Mouse (Mus musculus) lung, adult 10 weeks (tissue): ENCODE measurements around the gene Gm9844. TPM values are rescaled to one million over a fixed set of nuclear protein-coding genes. Genes with fewer than 3 reads are reported as not detected.

Experiments used
- polyA plus RNA-seq: library from polyadenylated mRNA; stranded (reverse); fragments of 350-450 nt; fragmentation: Illumina TruSeq; extraction: RNeasy Lipid Tissue Mini Kit (QIAGEN cat#74804); gene quantifications from one replicate; pipeline ENCODE4 v1.2.3, GENCODE M21; 2014; ENCODE audit warnings: low read depth, low replicate concordance; ENCODE audit not compliant: insufficient read depth

Gene Gm9844
- polyA plus RNA-seq: 10.3 TPM

DNA sequence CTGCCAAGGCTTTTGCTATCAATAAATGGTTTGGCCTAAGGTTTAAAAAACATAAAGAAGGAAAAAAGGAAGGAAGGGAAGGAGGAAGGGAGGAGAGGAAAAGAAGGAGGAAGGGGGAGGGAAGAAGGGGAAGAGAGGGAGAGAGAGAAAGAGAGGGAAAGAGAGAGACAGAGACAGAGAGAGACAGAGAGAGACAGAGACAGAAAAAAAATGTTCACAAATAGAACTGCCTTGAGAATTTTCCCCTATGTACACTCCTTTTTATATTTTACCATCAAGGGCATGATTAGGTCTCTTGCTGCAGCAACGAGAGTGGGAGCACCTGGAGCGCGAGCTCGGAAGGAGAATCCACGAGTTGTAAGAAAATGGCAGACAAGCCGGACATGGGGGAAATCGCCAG lies at the start of gene Gm9844:
Gm9844 (plus strand) TSS at position 301 of the 400 bp plus-strand sequence.

DNA sequence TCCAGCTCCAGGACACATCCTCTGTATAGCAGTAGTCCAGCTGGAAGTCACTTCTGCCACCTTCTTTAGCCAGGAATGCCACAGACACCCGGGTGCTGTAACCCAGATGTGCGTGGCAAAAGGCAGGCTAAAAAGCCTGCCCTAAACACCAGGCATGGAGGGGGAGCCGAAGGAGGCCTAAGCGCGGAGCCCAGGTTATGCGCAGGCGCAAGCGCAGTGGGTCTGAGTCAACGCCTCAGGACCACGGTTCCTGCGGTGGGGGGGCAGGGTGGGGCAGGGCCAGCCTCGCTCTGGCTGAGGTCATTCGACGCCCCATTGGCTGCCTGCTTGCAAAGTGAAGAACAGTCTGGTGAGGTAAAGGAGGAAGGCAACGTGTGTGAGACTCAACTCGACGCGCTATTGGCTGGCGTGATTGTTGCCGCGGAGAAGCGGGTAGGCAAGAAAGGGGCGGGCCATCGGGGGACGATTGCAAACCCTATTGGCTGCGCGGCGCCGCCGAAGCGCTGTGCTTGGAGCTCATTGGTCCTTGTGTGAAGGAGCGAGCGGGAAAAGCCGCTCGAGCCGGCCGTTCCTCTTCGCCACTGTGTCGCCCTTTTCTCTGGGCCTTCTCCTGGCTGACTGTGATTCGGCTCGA lies 7.6 kb downstream of the Gm9844 start, which contains the start of the genes Lypd4 and Dmrtc2:
Lypd4 (minus strand) TSS at position 410 of the 634 bp plus-strand sequence.
Dmrtc2 (plus strand) TSS at position 526 of the 634 bp plus-strand sequence.

DNA sequence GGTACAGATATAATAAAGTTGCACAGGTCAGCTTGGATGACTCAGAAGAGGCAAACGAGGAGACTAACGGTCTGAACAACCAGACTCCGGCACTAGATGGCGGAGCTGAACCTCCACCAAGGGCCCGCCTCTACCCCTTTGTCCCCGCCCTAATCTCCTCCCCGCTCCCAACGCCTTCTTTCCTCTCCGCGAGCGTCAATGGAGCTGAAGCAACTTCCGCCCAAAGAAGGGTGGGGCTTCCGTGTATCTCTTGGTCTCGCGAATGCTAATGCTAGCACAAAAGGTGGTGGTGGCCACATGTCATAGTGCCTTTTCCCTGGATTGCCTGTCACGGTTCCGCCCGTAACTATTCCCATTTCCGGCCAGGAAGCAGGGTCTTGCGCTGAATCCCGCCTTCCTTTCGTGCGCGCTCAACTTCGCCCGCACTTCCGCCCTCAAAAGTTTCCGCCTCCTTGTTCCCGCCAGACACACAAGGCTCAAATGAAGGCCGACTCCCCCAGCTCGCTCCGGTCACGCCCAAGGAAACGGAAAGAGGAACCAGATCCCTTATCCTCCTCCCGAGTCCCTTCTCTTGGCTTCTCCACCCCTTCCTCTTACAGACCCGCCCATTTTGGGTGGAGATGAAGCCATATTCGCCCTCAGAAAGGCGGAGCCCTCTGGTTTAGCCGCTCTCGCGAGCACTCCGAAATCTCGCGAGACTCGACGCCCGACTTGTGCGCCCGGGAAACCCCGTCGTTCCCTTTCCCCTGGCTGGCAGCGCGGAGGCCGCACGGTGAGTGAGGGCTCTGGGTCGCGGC lies 22.1 kb downstream of the Gm9844 start, which contains the start of gene Rps19:
Rps19 (plus strand) TSS at position 476 of the 797 bp plus-strand sequence.

GRCm38 (mm10) chr7:24897224-24897623 lies 35.2 kb downstream of the Gm9844 start, which contains the start of gene Cd79a:
Gene Cd79a, plus strand, starts transcription at chr7:24897381.

DNA sequence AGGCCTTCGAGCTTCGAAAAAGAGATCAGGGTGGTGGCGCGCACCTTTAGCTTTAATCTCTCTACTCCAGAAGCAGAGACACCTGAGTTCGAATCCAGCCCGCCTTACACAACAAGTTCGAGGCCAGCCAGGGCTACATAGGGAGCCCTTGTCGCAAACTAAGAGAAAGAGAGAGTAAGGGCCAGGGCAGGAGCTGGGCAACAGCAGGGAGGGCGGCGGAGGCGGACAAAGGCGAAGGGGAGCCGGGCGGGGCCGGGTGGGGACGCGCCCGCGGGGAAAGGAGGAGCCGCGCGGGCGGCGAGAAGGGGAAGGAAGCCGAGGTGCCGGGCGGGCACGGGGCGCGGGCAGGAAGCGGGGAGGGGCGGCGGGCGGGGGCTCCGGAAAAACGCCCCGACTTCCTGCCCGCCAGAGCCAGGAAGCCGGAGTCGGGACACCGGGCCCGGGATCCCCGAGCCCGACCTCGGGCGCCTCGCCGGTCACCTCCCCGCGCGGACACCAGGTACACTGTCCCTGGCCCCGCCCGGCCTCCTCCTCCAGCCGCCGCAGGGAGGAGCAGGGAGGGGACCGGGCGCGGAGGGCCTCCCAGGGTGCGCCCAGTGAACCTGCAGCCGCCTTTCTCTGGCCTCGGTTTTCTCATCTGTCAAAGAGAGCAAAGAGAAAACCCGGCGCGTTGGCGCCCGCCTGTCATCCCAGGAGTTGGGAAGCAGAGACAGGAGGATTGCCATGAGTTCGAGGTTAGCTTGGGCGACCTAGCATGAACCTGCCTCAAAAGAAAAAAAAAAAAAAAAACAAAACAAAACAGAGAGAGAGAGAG lies 40.8 kb downstream of the Gm9844 start, which contains the start of gene Arhgef1:
Arhgef1 (plus strand) TSS at position 283 of the 814 bp plus-strand sequence.

Other genes starting within 250 kb of the Gm9844 start
- gene Lypd3, start 225.7 kb upstream of the Gm9844 start, polyA plus RNA-seq: not detected
- gene Tex101, start 185.5 kb upstream of the Gm9844 start, polyA plus RNA-seq: not detected
- not detected for gene BC049730, start 153.0 kb upstream of the Gm9844 start, polyA plus RNA-seq
- gene Gm4763, start 135.3 kb upstream of the Gm9844 start, polyA plus RNA-seq: not detected
- 2.9 TPM for gene Cd177, start 101.9 kb upstream of the Gm9844 start, polyA plus RNA-seq
- 0.31 TPM for gene Ceacam10, start 85.0 kb upstream of the Gm9844 start, polyA plus RNA-seq
- not detected for gene Lypd4, start 7.7 kb downstream of the Gm9844 start, polyA plus RNA-seq
- gene Dmrtc2, start 7.8 kb downstream of the Gm9844 start, polyA plus RNA-seq: not detected
- gene Rps19, start 22.2 kb downstream of the Gm9844 start, polyA plus RNA-seq: 2,096 TPM
- gene Cd79a, start 35.2 kb downstream of the Gm9844 start, polyA plus RNA-seq: 88.3 TPM
- gene Arhgef1, start 40.7 kb downstream of the Gm9844 start, polyA plus RNA-seq: 98.1 TPM
- not detected for gene Gm4881, start 82.3 kb downstream of the Gm9844 start, polyA plus RNA-seq
- gene Rabac1, start 110.5 kb downstream of the Gm9844 start, polyA plus RNA-seq: 441 TPM
- 1.9 TPM for gene Atp1a3, start 143.7 kb downstream of the Gm9844 start, polyA plus RNA-seq
- gene Grik5, start 210.1 kb downstream of the Gm9844 start, polyA plus RNA-seq: 4.9 TPM
- 8.7 TPM for gene Zfp574, start 210.4 kb downstream of the Gm9844 start, polyA plus RNA-seq